Mouse (Mus musculus) kidney, adult 8-10 months (tissue): ENCODE results near the gene Calm3.

Source experiments
- DNase-seq, 2 experiments: peaks; one replicate each; pipeline ENCODE4 v3.0.0; 2022

Calm3 gene

GRCm38 (mm10) chr7:16938117-16938791, 14.3 kb upstream of the Calm3 start:
- no peak for DNase-seq

GRCm38 (mm10) chr7:16937312-16937711, 13.4 kb upstream of the Calm3 start:
- DNase-seq: no peak

DNA sequence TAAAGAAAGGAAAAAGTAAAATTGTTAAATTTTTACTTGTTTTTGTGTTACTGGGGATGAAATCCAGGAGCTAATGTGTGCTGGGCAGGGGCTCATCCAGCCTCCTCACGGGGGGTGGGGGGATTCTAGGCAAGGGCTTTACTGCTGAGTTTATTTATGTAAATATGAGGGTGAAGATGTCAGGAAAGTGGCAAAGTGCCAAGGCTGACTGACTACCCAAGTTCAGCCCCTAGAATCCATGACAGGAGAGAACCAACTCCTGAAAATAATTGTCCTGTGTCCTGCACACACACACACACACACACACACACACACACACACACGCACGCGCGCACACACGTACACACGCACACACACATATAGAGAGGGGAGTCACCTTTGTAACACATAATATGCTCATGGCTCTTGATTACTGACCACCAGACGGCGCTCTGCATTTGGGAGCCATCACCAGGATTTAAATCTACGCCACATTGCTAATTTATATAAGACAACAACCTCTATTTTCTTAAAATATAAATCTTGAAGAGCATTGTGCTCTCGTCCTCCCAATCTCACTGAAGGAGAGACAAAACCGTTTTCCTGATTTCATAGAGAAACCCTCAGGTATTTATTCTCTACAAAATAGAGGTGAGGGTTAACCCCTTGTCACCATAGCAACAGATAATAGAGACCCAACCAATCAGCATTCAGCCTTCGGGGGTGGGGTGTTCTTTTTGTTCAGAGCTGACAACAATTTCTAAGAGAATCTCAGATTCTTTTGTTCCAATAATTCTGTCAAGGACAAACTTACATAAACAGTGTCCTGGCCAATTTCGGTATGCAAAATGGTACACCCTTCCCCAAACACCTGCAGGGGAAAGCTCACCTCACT, 9.0 kb upstream of the Calm3 start:
- DNase-seq: peak in 1 of 2 experiments; percentile 43

DNA sequence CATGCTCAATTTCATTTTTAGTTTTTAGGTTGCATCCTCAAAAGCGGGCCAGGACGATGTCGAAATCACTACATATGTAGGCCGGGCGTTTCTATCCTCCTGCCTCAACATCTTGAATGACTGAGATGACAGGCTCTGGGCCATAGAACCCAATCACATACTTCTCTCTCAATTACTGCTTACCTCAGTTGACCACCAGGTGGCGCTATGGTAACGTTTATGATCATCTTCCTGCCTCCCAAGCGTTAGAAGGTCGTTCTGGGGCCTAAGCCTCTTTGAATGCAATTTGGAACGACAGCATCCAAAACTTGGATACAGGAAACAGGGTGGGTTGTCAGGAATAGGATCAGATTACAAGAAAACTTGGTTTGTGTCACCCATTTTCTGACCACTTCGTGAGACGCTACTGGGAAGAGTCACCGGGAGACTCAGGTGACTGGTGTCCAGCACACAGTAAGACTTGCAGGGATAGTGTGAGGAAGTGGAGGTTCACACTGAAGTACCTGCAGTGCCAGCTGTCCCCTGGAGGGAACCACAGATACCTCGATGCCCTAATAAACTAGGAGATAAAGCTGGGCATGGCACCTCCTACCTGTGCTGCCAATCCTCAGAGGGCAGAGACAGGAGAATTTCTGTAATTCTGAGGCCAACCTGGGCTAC, 8.2 kb upstream of the Calm3 start:
- DNase-seq: peak; percentile 71 to 89

GRCm38 (mm10) chr7:16930850-16931249, 6.9 kb upstream of the Calm3 start:
- peak in 1 of 2 experiments; percentile 80 for DNase-seq

DNA sequence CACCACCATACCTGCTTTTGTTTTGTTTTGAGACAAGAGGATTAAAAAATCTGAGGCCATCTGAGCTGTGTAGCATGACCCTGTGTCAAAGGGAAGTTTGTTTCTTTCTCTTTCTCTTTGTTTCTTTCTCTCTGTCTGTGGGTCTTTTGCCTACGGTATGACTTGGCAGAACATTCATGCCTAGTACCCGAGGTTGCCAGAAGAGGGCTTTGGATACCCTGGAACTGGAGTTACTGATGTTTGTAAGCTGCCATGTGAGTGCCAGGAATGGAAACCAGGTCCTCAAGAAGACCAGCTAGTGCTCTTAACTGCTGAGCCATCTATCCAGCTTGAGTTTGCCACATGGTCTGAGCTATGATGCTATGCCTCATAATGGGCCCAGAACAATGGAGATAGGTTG, 4.4 kb upstream of the Calm3 start:
- no peak for DNase-seq

DNA sequence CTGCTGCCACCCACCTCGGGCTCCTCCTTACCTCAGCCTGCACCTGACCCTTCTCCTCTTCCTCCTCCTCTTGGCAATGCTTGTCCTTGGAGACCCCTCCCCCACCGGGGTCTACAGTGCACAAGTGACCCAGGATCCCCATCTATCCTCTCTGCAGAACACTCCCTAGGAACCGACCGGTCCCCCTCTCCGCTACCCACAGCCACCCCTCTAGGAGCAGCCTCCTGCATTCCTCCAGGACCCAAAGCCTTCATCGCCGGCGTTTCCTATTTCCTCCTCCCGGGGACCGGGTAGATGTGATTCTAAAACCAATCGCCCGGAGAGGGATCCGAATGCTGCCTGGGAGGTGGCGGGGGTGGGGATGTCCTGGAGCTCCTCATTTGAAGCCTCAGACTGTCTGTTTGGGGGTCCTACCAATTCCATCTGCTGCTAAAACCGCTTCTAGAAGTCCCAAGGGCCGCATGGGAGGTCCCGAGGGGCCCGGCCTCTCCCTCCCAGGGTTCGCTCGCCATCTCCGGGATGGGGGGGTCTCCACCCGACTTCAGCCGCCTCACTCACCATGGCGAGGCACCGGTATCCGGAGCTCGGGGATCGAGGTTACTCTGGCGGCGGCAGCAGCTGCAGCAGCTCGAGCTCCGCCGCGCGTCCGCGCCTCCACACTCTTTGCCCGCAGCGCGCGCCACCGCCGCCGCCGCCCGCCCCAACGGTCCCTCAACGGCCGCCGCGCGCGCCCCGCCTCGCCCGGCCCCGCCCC, 454 bp downstream of the Calm3 start:
- peak in 1 of 2 experiments; percentile 39 for DNase-seq

DNA sequence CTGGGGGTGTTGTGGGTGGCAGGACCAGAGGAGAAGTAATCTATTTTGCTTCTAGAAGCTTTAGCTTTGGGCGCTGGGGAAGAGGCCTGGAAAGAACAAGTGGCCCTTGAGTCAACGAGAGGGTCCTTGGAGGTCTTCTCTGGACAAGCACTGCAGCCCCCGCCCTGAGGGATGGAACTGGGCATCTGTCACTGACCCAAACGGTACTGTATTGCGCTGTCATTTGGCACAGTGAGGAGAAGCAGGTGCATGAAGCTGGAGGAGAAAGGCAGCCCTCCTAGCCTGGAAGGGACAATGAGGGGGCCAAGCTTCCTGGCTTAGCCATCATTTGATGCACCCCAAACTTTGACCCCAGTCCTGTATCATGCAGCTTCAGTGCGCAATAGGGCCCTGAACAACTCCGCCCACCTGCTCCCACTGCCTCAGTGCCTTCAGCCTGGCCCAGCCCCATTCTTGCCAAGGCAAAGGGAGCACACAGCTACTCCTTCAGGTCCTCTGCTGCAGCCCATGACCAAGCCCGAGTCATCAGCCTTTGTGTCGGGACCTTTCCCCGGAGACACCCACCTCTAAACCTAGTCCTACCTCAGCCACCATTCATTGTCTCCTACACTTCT, 1.4 kb downstream of the Calm3 start:
- DNase-seq: peak in 1 of 2 experiments; percentile 53

DNA sequence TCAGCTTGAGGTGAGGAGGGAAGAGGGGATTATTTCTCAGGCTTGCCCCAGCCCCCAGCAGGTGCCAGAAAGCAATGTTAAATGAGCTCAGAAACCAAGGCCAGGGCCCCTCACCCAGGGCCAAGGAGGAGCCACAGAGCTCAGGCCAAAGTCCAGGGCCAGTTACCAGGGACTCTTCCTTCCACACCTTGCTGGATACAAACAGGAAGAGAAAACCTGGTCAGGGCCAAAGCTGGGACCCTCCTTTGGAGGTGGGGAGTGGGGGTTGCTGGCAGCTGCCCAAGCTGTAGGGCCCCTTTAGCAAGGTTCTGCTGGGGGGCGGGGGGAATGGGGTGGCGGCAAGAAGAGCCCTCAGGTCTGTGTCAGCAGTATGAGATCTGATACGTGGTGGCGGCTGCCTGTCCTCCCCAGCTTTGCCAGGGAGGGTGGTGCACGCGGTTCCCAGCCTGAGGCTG, 2.0 kb downstream of the Calm3 start:
- peak in 1 of 2 experiments; percentile 63 for DNase-seq

GRCm38 (mm10) chr7:16920818-16921791, 2.8 kb downstream of the Calm3 start:
- DNase-seq: no peak

- no peak for DNase-seq
Measured at GRCm38 (mm10) chr7:16920150-16920579, 3.7 kb downstream of the Calm3 start.

DNA sequence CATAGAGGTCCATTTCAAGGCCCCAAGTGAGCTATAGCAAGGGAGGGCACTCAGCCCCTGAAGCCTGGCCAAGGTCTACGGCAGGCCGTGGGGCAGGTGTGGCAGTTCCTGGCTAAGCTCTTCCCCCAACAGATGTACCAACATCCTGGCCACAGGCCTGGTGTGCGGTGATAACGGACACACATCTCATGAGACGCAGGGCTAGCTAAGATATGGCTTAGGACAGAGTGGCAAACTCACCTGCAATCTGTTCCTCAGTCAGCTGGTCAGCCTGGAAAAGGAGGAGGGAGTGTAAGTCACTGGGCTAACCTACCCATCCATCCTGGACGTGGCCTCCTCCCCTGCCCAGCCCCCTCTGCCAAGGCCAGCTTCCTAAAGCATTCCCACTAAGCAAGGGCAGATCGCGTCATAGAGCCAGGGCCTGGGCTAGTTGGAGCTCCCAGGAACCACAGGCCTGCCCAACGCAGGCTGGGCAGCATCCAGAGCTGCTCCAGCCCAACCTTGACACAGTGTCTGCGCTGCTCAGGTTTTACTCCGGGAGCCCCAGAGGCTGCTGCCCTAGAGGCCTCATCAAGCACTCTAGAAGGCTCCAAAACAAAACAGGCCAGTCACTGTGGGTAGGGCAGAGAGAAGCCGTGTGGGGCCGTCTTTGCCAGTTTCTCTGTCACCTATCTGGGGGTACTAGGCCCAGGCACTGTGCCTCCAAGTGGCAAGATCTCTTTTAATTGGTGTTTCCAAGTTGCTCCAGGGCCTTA, 4.3 kb downstream of the Calm3 start:
- DNase-seq: no peak

DNA sequence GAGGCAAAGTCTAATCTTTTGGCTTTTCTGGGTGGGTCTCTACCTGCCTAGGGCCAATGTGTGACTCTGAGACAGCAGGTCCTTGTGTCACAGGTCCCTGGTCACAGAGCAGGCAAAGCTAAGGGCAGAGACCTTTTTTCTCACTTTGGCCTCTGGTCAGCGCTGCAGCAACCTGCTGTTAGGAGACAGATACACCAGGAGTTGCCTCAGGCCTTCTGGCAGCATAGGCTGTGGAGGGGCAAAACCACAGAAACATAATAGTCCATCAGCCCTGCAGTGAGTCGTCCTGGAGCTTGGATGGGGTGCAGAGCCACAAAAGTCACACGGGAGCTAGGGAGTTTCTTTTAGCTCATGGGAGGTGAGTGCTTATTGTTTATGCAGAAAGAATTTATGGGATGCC, 5.2 kb downstream of the Calm3 start:
- no peak for DNase-seq

- no peak for DNase-seq
Measured at GRCm38 (mm10) chr7:16918014-16918413, 5.9 kb downstream of the Calm3 start.

GRCm38 (mm10) chr7:16917447-16917846, 6.5 kb downstream of the Calm3 start:
- no peak for DNase-seq

DNA sequence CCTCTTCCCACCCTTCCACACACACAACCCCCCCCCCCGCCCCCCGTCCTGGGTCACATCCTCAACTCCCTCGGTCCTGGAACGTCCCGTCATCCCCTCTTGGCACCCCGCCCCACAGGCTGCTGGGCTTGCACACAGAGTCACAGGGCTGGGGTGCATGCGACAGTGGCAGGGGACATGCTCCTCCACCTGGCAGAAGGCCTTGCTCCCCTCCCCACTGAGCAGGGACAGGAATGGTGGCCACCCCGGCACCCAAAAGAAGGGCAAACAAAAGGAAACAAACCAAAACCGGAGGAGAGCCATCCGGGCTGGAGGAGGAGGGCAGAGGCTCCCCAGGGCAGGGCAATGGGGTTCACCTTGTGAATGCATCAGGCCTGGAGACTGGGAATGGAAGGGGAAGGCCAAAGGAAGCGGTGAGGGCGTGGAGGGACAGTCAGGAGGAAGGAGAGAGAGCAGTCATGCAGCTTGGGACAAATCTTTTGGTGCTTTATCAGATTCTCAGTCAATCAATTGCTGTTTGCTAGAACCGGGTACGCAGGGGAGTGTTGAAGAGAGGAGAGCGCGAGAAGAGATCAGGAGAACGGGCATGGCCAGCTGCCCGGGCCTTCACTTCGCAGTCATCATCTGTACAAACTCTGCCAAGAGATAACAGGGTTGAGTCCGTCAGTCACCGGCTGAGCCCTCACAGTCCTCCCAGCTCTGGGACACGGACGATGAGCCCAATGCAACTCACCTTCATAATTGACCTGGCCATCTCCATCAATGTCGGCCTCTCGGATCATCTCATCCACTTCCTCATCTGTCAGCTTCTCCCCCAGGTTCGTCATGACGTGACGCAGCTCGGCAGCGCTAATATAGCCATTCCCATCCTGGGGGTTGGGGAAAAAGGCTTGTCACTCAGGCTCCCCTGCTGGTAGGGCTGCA, 7.3 kb downstream of the Calm3 start:
- no peak for DNase-seq

DNA sequence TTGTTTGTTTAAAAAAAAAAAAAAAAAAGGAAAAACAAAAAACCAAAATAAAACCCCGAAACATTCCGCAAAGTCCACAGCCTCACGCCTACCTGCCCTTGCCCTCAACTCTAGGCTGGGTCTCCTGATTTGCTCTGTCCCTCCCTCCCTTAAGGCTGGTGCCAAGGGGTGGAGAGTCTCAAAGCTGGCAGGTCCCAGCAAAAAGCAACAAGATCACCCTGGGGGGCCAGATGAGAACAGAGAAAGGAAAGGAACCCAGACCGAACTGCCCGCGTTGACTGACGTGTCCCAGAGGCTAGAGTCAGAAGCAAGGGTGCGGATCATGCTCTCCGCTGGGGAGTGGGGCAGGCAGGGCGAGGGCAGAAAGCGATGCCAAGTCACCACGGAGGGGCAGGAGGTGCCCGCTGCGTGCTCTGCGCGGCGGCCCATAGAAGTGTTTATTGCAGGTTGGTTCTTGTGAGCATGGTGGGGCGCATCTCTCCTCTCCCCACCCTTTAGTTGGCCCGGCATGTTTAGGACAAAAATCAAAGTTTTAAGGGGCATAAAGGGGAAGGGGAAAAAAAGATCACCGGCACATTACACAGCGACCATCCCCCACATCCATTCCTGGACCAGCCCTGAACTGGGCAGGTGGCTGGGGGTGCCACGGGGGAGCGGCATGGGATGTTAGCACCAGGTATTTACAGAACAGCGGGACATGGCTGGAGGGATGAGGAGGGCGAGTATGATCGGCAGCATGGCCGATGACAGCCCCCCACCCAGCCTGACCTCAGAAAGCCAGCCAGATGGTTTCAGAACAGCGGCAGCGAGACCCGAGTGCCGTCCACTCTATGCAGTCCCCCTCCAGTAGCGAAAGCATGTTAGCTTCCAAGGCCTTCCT, 8.2 kb downstream of the Calm3 start:
- no peak for DNase-seq
